Mouse (Mus musculus): ENCODE measurements around the gene Tagap1. TPM values are rescaled to one million over a fixed set of nuclear protein-coding genes. Genes with fewer than 3 reads are reported as not detected.
"Not testable (repeated sequence)": the region's sequence is repeated elsewhere in the genome, so short reads cannot be mapped to it uniquely, and the experiment has no call there.

The Tagap1 gene
- 10 to 100 TPM; 45.9 to 57.3 TPM for polyA plus RNA-seq (2017; shearing (Covaris generic))

- peak; percentile 1 for ATAC-seq
Observed at GRCm38 (mm10) chr17:6960776-6961175, at the start of gene Tagap1. TSS of gene Tagap1 (minus strand) at chr17:6961156.

GRCm38 (mm10) chr17:7009901-7010300 lies 48.9 kb upstream of the Tagap1 start:
- ATAC-seq: not testable (repeated sequence)

DNA sequence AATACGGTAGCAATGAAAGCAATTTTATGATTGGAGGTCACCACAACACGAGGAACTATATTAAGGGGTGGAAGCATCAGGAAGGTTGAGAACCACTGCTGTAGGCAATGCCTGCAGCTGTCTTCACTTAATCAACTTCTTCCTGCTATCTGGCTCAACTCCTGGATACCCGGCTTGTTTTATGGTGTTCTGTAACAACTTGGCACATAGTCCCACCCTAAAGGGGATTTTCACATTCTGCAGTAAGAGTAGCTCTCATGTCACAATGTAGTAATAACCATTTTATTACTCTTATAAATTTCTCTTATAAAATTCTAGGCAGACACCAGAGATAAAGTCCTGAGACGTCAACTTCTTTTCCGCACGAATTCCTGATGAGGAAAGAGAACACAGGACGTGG lies 48.5 kb upstream of the Tagap1 start:
- ATAC-seq: not testable (repeated sequence)

DNA sequence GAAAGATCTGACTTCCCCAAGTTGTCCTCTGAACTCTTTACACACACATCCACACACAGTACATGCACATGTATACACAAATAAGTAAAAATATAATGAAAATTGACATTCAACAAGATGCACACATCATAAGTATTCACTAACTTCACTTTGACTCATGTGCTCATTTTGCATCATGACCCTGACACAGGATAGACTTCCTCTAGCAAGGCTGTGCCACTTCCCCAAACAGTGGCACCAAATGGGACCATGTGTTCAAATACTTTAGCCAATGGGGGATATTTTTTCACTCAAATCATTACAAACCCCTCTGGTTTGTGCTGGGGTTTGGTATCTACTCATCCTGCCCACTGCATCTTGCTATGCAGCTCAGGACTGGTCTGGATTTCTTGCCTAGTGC lies 47.9 kb upstream of the Tagap1 start:
- not testable (repeated sequence) for ATAC-seq

DNA sequence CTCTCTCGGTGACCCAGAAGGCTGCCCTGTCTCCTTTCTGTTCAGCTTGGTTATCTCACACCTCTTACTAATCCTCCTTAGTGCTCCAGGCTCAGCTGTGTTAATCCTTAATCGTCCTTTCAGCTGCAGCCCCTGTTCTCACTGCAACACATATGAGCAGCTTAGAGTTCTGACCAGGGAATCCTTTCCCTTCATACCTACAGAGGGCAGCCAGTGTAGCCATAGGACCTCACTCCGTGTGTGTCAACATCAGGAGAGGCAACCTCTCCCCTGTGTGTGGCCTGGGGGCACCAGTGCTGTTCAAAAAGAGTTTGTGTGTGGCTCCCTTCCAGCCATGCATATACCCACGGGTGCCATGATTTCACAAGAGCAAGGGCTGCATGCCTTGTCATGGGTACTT lies 44.7 kb upstream of the Tagap1 start:
- not testable (repeated sequence) for ATAC-seq

- ATAC-seq: not testable (repeated sequence)
Observed at GRCm38 (mm10) chr17:7003392-7003791, 42.4 kb upstream of the Tagap1 start.

GRCm38 (mm10) chr17:7001790-7002585 lies 41.0 kb upstream of the Tagap1 start:
- ATAC-seq: not testable (repeated sequence)

GRCm38 (mm10) chr17:6997778-6998490 lies 37.0 kb upstream of the Tagap1 start:
- peak; percentile 87 for ATAC-seq

DNA sequence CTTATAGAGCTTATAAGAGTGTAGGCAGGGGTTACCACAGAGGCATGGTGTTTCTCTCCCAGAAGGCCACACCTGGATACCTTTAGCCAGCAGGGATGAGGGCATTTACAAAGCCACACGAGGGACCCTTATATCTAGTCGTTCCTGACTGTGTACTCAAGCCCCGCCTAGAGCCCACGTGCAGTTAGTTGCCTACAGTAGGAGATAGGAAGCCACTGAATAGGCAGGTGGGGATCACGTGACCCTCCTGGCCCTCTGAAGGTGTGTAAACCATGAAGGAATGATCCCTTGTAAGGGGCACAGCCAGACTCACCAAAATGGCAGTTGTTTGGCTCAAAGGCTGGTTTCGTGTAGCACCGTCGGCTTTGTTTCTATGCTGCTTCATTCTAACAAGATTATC lies 35.9 kb upstream of the Tagap1 start:
- ATAC-seq: not testable (repeated sequence)

DNA sequence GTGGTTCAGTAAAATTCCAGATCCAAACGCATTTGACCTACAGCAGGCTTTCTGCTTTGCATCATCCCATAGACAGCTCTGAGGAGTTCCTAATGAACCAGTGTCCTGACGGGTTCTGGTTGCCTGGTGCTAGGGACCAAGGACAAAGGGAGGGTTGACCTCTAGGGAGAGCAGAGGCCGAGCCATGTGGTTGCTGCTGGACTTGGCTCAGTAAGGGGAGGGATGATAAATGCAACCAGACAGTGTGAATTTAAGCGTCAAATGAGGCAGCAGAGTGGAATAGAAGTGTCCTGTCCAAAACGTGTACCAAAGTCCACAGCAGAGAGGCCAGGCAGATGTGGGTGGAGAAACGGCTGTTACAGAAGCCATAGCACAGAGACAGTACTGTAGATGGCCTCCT lies 34.5 kb upstream of the Tagap1 start:
- not testable (repeated sequence) for ATAC-seq

DNA sequence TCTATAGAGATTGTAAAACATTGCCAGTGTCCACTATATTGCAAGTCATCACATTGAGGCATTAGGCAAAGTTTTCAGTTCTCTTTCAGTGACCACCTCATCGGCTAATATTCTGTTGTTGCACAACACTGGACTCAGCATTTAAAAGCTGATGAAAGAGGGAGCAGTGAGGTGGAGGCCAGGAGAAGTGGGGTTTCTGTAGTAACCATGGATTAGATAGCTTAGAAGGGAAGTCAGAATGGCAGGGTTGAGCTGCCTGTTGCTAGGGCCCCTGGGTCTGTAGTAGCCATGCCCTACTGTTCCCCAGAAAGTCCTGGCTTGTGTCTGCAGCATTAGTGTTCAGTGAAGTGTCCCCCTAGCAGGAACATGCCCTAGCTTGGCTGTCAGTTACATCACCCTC lies 25.2 kb upstream of the Tagap1 start:
- ATAC-seq: not testable (repeated sequence)

- not testable (repeated sequence) for ATAC-seq
Observed at GRCm38 (mm10) chr17:6980144-6980543, 19.2 kb upstream of the Tagap1 start.

GRCm38 (mm10) chr17:6979380-6979779 lies 18.4 kb upstream of the Tagap1 start:
- not testable (repeated sequence) for ATAC-seq

GRCm38 (mm10) chr17:6978287-6979248 lies 17.6 kb upstream of the Tagap1 start, which contains the start of gene Gm49721:
TSS of gene Gm49721 (plus strand) at chr17:6978904.
- peak; percentile 97 for ATAC-seq

DNA sequence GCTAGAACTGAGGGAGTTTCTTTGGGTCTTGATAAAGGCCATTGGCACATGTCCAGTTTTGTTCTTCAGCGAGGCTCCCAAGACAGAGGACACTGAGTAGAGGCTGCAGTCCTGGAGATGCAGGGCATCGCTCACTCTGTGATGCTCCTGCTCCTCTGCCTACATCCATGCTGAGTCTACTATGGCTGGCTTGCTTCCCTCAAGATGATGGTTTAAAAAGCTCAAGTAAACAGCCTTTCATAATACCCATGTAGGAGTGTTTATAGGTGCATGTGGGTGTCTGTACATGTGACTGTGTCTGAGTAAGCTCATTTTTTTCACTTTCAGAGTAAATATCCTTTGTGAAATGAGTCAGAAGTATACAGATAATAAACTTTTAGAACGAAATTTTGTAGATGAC lies 14.0 kb upstream of the Tagap1 start:
- not testable (repeated sequence) for ATAC-seq

DNA sequence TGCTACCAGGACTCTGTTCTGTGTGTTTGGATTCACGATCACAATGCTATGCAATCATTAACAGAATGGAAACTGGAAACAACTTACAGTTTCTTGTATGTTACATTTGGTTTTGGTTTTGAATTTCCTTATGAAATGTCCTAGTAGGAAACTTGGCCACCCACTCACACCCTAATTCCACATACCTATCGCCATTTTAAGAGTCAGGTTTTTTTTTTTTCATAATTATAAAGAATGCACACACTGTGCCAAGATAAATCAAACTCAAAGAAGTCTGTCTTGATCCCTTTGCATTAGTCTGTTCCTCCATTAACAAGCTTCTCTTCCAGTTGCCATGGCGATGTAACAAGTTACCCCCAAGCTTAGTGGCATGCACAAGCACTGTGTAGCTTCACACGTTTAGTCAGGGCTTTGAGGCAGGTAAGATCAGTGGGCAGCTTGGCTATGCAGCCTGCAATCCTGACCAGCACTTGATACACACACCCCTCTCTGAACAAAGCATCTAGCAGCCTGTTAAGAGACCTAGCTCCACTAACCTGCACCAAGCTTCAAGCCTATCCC lies 12.0 kb upstream of the Tagap1 start:
- not testable (repeated sequence) for ATAC-seq

- not testable (repeated sequence) for ATAC-seq
Observed at GRCm38 (mm10) chr17:6971238-6971637, 10.3 kb upstream of the Tagap1 start.

DNA sequence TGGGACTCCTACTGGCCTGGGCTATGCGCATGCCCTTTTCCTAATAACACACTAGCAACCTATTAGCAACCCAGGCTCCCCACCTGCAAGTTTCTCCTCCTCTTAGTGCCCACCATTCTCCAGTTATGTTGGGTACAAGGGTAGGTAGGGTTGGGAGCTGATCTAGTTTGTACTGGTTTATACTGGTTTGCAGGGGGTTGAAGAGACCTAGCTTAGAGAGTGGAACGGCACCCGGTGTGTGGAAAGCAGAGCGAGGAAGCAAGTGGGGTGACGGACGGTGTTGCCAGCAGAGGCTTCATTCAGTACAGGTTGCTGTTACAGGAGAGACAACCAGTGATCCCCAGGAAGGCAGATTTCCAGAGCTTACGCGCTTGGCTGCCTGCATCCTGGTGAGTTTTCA lies 9.4 kb upstream of the Tagap1 start, which contains the start of gene Rnaset2b:
Rnaset2b (plus strand) TSS at position 301 of the 400 bp plus-strand sequence.
- not testable (repeated sequence) for ATAC-seq

DNA sequence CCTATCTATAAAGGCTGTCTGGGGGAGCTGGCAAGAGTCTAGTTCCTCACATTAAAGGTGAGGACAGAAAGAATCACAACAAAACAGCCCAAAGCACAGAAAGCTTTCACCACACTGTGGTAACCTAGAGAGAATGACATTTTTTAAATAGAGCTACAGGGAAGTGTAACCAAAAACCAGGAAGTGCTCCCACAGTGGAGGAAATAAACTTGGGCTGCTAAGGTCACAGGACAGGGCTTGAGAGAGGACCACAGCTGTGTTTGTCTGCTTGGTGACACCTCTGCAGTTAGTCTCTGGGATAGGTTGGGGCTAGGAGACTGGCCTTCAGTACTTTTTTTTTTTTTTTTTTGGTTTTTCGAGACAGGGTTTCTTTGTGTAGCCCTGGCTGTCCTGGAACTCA lies 6.7 kb upstream of the Tagap1 start:
- ATAC-seq: not testable (repeated sequence)

- not testable (repeated sequence) for ATAC-seq
Observed at GRCm38 (mm10) chr17:6965364-6965763, 4.4 kb upstream of the Tagap1 start.

GRCm38 (mm10) chr17:6962936-6963335 lies 2.0 kb upstream of the Tagap1 start:
- not testable (repeated sequence) for ATAC-seq

GRCm38 (mm10) chr17:6962339-6962738 lies 1.4 kb upstream of the Tagap1 start:
- ATAC-seq: not testable (repeated sequence)

Data from activated CD4-positive, CD25-positive, alpha-beta regulatory T cell, adult 4 months (primary cell).